Mouse (Mus musculus) testis, adult 2 months (tissue): ENCODE measurements around the gene Pard3b. TPM values are rescaled to one million over a fixed set of nuclear protein-coding genes. Genes with fewer than 3 reads are reported as not detected.

Experiments
- H3K27ac ChIP-seq: fragments of 200-500 bp; 2 replicates; pipeline ENCODE4 v1.5.1; 2012; ENCODE audit warnings: low read depth, low read length; ENCODE audit not compliant: control insufficient read depth, insufficient read depth
- H3K27me3 ChIP-seq: fragments of 200-500 bp; 2 replicates; pipeline ENCODE4 v1.6.1; 2012; ENCODE audit warnings: mild to moderate bottlenecking, low read length, moderate library complexity; ENCODE audit not compliant: control insufficient read depth, insufficient read depth
- H3K36me3 ChIP-seq: fragments of 200-500 bp; 2 replicates; pipeline ENCODE4 v1.6.1; 2012; ENCODE audit warnings: mild to moderate bottlenecking, low read length; ENCODE audit not compliant: control insufficient read depth, insufficient read depth
- H3K4me1 ChIP-seq: fragments of 200-500 bp; 2 replicates; pipeline ENCODE4 v1.6.1; 2012; ENCODE audit warnings: low read length; ENCODE audit not compliant: control insufficient read depth, insufficient read depth
- H3K4me3 ChIP-seq: fragments of 200-500 bp; 2 replicates; pipeline ENCODE4 v1.5.1; 2012; ENCODE audit warnings: low read depth, mild to moderate bottlenecking, low read length, moderate library complexity, mixed read lengths; ENCODE audit not compliant: control insufficient read depth
- CTCF ChIP-seq: fragments of 200-500 bp; IDR thresholded peaks from 2 replicates; pipeline ENCODE4 v1.5.1; 2012; ENCODE audit warnings: low read depth, mild to moderate bottlenecking, inconsistent platforms, low read length, moderate library complexity; ENCODE audit not compliant: control insufficient read depth, insufficient read depth, insufficient replicate concordance
- POLR2A ChIP-seq: fragments of 200-500 bp; IDR thresholded peaks from 2 replicates; pipeline ENCODE4 v1.6.1; 2012; ENCODE audit warnings: low read depth, mild to moderate bottlenecking, inconsistent platforms, low read length, moderate library complexity; ENCODE audit not compliant: control insufficient read depth
- polyA plus RNA-seq: library from polyadenylated mRNA; depleted of rRNA; stranded (reverse); fragments of >200 nt; gene quantifications from 2 replicates; pipeline ENCODE4 v1.2.3, GENCODE M21; 2012; rRNA removed

The Pard3b gene
- polyA plus RNA-seq = 0.96 and 1.3 TPM in 2 replicates

GRCm38 (mm10) chr1:61638347-61639111 is at the start of gene Pard3b:
Pard3b (plus strand) TSS chr1:61638824.
- H3K4me3 ChIP-seq = peak within 1 kb of the TSS; percentile 95
- H3K36me3 ChIP-seq = no peaks in the 10 kb centered on the region
- TF ChIP-seq CTCF = no peak
- no peak for TF ChIP-seq POLR2A
- H3K27me3 ChIP-seq = no peaks in the 10 kb centered on the region
- no peak within 1 kb of the TSS; the same call in 1 of the 2 replicates for H3K27ac ChIP-seq
- peaks cover 15% of the 10 kb centered on the region for H3K4me1 ChIP-seq

GRCm38 (mm10) chr1:61616176-61616575 is 22.4 kb upstream of the Pard3b start:
- Histone ChIP-seq H3K4me1 (no peaks in the 10 kb centered on the region), H3K27ac (no peak overlapping the region), H3K4me3 (no peak overlapping the region), H3K27me3 (no peaks in the 10 kb centered on the region), H3K36me3 (no peaks in the 10 kb centered on the region)
- no peak for TF ChIP-seq CTCF
- TF ChIP-seq POLR2A = no peak

GRCm38 (mm10) chr1:61620651-61621050 is 18.0 kb upstream of the Pard3b start:
- no peak overlapping the region for H3K27ac ChIP-seq
- H3K36me3 ChIP-seq = no peaks in the 10 kb centered on the region
- no peaks in the 10 kb centered on the region for H3K4me1 ChIP-seq
- TF ChIP-seq CTCF = no peak
- no peak for TF ChIP-seq POLR2A
- H3K4me3 ChIP-seq = peak overlapping the region; percentile 17
- no peaks in the 10 kb centered on the region for H3K27me3 ChIP-seq

GRCm38 (mm10) chr1:61629857-61630256 is 8.8 kb upstream of the Pard3b start:
- TF ChIP-seq CTCF = no peak
- no peak for TF ChIP-seq POLR2A
- no peak overlapping the region for H3K27ac ChIP-seq
- no peaks in the 10 kb centered on the region for H3K36me3 ChIP-seq
- H3K4me3 ChIP-seq = no peak overlapping the region
- no peaks in the 10 kb centered on the region for H3K4me1 ChIP-seq
- H3K27me3 ChIP-seq = no peaks in the 10 kb centered on the region

- TF ChIP-seq CTCF (no peak), POLR2A (no peak)
- no peak overlapping the region; the same call in 1 of the 2 replicates for H3K27ac ChIP-seq
- peak overlapping the region; percentile 95 for H3K4me3 ChIP-seq
- H3K27me3 ChIP-seq = no peaks in the 10 kb centered on the region
- no peaks in the 10 kb centered on the region for H3K36me3 ChIP-seq
- H3K4me1 ChIP-seq = peaks cover 15% of the 10 kb centered on the region
Observed at GRCm38 (mm10) chr1:61639114-61640093, 780 bp downstream of the Pard3b start.

- TF ChIP-seq CTCF (no peak), POLR2A (no peak)
- no peaks in the 10 kb centered on the region for H3K36me3 ChIP-seq
- no peak overlapping the region for H3K4me3 ChIP-seq
- H3K27me3 ChIP-seq = no peaks in the 10 kb centered on the region
- H3K27ac ChIP-seq = no peak overlapping the region
- peaks cover 15% of the 10 kb centered on the region for H3K4me1 ChIP-seq
Observed at GRCm38 (mm10) chr1:61641880-61642279, 3.3 kb downstream of the Pard3b start.

- no peak overlapping the region for H3K4me3 ChIP-seq
- TF ChIP-seq POLR2A (no peak), CTCF (no peak)
- no peaks in the 10 kb centered on the region for H3K27me3 ChIP-seq
- H3K36me3 ChIP-seq = no peaks in the 10 kb centered on the region
- H3K27ac ChIP-seq = no peak overlapping the region
- H3K4me1 ChIP-seq = no peaks in the 10 kb centered on the region
Observed at GRCm38 (mm10) chr1:61645062-61645461, 6.4 kb downstream of the Pard3b start.
